8 mouse cellular contexts compared by ENCODE assay signal in genomic region chr16:13671685-13672385, GRCm38 (mm10). TPM values are rescaled to one million over a fixed set of nuclear protein-coding genes. Genes with fewer than 3 reads are reported as not detected.
DNase-seq lines count a peak whose midpoint lies in the region; ATAC-seq lines count a peak whose summit lies in the region.

Bfar (plus strand) TSS chr16:13671858.
3110001I22Rik (plus strand) TSS chr16:13671929.

- WGBS in heart, embryonic 13.5 days: under 1% methylated on average over 54 of the region's 54 CpGs
- WGBS in liver, embryonic 12.5 days (ENCODE audit: insufficient replicate concordance): under 1% methylated on average over 51 of the region's 54 CpGs
- under 1% methylated on average over 53 of the region's 54 CpGs for WGBS in stomach, embryonic 15.5 days

- peak within 1 kb of the TSS; percentile 96 for H3K4me3 ChIP-seq in heart, embryonic 13.5 days
- peak within 1 kb of the TSS; percentile 85 for H3K4me3 ChIP-seq in liver, embryonic 12.5 days
- H3K4me3 ChIP-seq in stomach, embryonic 15.5 days (replicated peaks): peak within 1 kb of the TSS; percentile 97

- H3K9me3 ChIP-seq in heart, embryonic 13.5 days: no peaks in the 10 kb centered on the region
- H3K9me3 ChIP-seq in liver, embryonic 12.5 days (replicated peaks): no peaks in the 10 kb centered on the region
- no peaks in the 10 kb centered on the region for H3K9me3 ChIP-seq in stomach, embryonic 15.5 days

- H3K27me3 ChIP-seq in heart, embryonic 13.5 days (replicated peaks): no peaks in the 10 kb centered on the region
- H3K27me3 ChIP-seq in liver, embryonic 12.5 days (replicated peaks): no peaks in the 10 kb centered on the region
- H3K27me3 ChIP-seq in stomach, embryonic 15.5 days (replicated peaks): no peaks in the 10 kb centered on the region

- peak; percentile 76 for ATAC-seq in erythroid progenitor cell, adult 5-6 weeks (replicated peaks; ENCODE audit: low FRiP score, poor library complexity, severe bottlenecking)
- peak; percentile 88 for ATAC-seq in heart, embryonic 13.5 days (ENCODE audit: extremely low read depth, insufficient number of reproducible peaks, low FRiP score, low TSS enrichment)
- peak; percentile 83 for ATAC-seq in liver, embryonic 12.5 days
- peak; percentile 90 for ATAC-seq in stomach, embryonic 15.5 days (ENCODE audit: insufficient read depth, low FRiP score, low read depth)

- peak within 1 kb of the TSS; percentile 91 for H3K27ac ChIP-seq in heart, embryonic 13.5 days (replicated peaks)
- H3K27ac ChIP-seq in liver, embryonic 12.5 days: peak within 1 kb of the TSS; percentile 83
- peak within 1 kb of the TSS; percentile 92 for H3K27ac ChIP-seq in stomach, embryonic 15.5 days

- peak; percentile 97 for DNase-seq in CD4-positive helper T cell, adult 2 months (ENCODE audit: low read depth, low spot score)
- peak; percentile 89 for DNase-seq in brain, embryonic 18.5 days (ENCODE audit: low read depth, low spot score)
- peak; percentile 95 for DNase-seq in kidney, postnatal 10 days
- DNase-seq in natural killer cell, adult 2 months (ENCODE audit: low spot score in 2 of 2): peak; percentile 87 to 91

- peaks cover 31% of the 10 kb centered on the region for H3K4me1 ChIP-seq in heart, embryonic 13.5 days
- peaks cover 43% of the 10 kb centered on the region for H3K4me1 ChIP-seq in liver, embryonic 12.5 days
- peaks cover 13% of the 10 kb centered on the region for H3K4me1 ChIP-seq in stomach, embryonic 15.5 days

- peak within 1 kb of the TSS; percentile 94 for H3K9ac ChIP-seq in heart, embryonic 13.5 days
- peak within 1 kb of the TSS; percentile 80 for H3K9ac ChIP-seq in liver, embryonic 12.5 days
- peak within 1 kb of the TSS; percentile 69 for H3K9ac ChIP-seq in stomach, embryonic 15.5 days

- peaks cover 10% of the 10 kb centered on the region for H3K36me3 ChIP-seq in heart, embryonic 13.5 days
- peaks cover 7% of the 10 kb centered on the region for H3K36me3 ChIP-seq in liver, embryonic 12.5 days
- peaks cover 3% of the 10 kb centered on the region; the same call in 1 of the 2 replicates for H3K36me3 ChIP-seq in stomach, embryonic 15.5 days

- peak within 1 kb of the TSS; percentile 83 for H3K4me2 ChIP-seq in heart, embryonic 13.5 days
- peak within 1 kb of the TSS; percentile 84 for H3K4me2 ChIP-seq in liver, embryonic 12.5 days
- peak within 1 kb of the TSS; percentile 63 for H3K4me2 ChIP-seq in stomach, embryonic 15.5 days

RNA-seq across cellular contexts. Expression of gene Bfar, which starts in this region (rescaled TPM):
- 5.0 and 7.1 TPM in 2 replicates for total RNA-seq in erythroid progenitor cell, adult 5-6 weeks (2015; ENCODE audit: low replicate concordance)
- 8.9 and 18.2 TPM in 2 replicates for total RNA-seq in erythroid progenitor cell, adult 5-6 weeks (2017; ENCODE audit: low replicate concordance)
- polyA plus RNA-seq in heart, embryonic 13.5 days (2015; fragmentation: Nextera tagmentation; extraction: Ambion mirVana): 30.9 and 36.5 TPM in 2 replicates
- 17.0 and 17.1 TPM in 2 replicates for polyA plus RNA-seq in liver, embryonic 12.5 days (2016; fragmentation: Nextera tagmentation; extraction: Ambion mirVana)
- 46.3 and 46.5 TPM in 2 replicates for polyA plus RNA-seq in stomach, embryonic 15.5 days (2015; fragmentation: Nextera tagmentation; extraction: Ambion mirVana)

RNA-seq across cellular contexts. Expression of gene 3110001I22Rik, which starts in this region (rescaled TPM):
- 3.6 and 4.2 TPM in 2 replicates for total RNA-seq in erythroid progenitor cell, adult 5-6 weeks (2015; ENCODE audit: low replicate concordance)
- 5.7 and 10.8 TPM in 2 replicates for total RNA-seq in erythroid progenitor cell, adult 5-6 weeks (2017; ENCODE audit: low replicate concordance)
- polyA plus RNA-seq in heart, embryonic 13.5 days (2015; fragmentation: Nextera tagmentation; extraction: Ambion mirVana): 4.1 and 4.2 TPM in 2 replicates
- polyA plus RNA-seq in liver, embryonic 12.5 days (2016; fragmentation: Nextera tagmentation; extraction: Ambion mirVana): 3.5 TPM in 2 replicates
- 5.0 TPM in 2 replicates for polyA plus RNA-seq in stomach, embryonic 15.5 days (2015; fragmentation: Nextera tagmentation; extraction: Ambion mirVana)

Comparison
In these comparisons a context has a peak if more than half of its experiments do, and no peak if none do; other contexts are left out.
1. Peak in every context shown above with its lines: DNase-seq, ATAC-seq, H3K4me3 ChIP-seq and H3K27ac ChIP-seq.